Comparison of ENCODE assay signal across 25 mouse cellular contexts in the genomic region with DNA sequence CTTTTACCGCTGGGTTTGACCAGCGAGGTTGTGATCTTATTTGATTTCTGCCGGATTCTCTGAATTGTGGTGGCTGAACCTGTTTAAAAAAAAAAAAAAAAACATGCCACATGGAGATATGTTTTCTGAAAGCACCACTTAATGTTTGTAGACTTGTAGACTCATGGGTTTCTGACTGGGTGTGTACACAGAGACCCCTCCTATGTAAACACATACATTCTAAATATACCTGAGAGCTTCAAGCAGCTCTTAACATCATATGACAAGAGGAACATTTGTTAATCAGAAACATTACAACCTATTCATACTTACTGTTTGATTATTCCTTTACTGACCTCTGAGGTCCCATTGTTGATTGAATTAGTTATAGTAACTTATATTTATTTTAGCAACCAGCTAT. TPM values are rescaled to one million over a fixed set of nuclear protein-coding genes. Genes with fewer than 3 reads are reported as not detected.
DNase-seq lines count a peak whose midpoint lies in the region; ATAC-seq and TF ChIP-seq lines count a peak whose summit lies in the region.
"Had no signal": no experiment of that assay in that cellular context is flagged by ENCODE, and none has a peak within 500 bp of the region (broad histone marks: within the 10 kb centered on the region; RNA-seq: fewer than 3 reads in every experiment).

No protein-coding gene starts in this region.

- H3K9me3 ChIP-seq in lung, embryonic 14.5 days (ENCODE audit: low read depth, low read length): no peaks in the 10 kb centered on the region
- no peaks in the 10 kb centered on the region for H3K9me3 ChIP-seq in stomach, embryonic 14.5 days (ENCODE audit: control insufficient read depth, low read depth, low read length)
- no peaks in the 10 kb centered on the region for H3K9me3 ChIP-seq in stomach, embryonic 16.5 days (replicated peaks; ENCODE audit: control insufficient read depth, low read length)
- H3K9me3 ChIP-seq in kidney, embryonic 16.5 days (ENCODE audit: low read length): no peaks in the 10 kb centered on the region
- H3K9me3 ChIP-seq: embryonic facial prominence, embryonic 10.5 days; embryonic facial prominence, embryonic 12.5 days; forebrain, embryonic 13.5 days; forebrain, embryonic 15.5 days had no signal

- no peak overlapping the region for H3K4me3 ChIP-seq in lung, embryonic 14.5 days (ENCODE audit: low read depth, low read length)
- no peak overlapping the region for H3K4me3 ChIP-seq in stomach, embryonic 14.5 days (ENCODE audit: low read depth, low read length)
- no peak overlapping the region for H3K4me3 ChIP-seq in stomach, embryonic 16.5 days (replicated peaks; ENCODE audit: low read length)
- H3K4me3 ChIP-seq in layer of hippocampus, adult 2 months: no peak overlapping the region
- no peak overlapping the region for H3K4me3 ChIP-seq in kidney, embryonic 16.5 days (ENCODE audit: low read length)
- H3K4me3 ChIP-seq: embryonic facial prominence, embryonic 10.5 days; embryonic facial prominence, embryonic 12.5 days; forebrain, embryonic 13.5 days; forebrain, embryonic 15.5 days had no signal

- TF ChIP-seq CTCF in lung, embryonic 14.5 days (IDR thresholded peaks at IDR 0.05; ENCODE audit: low read depth): no peak
- no peak for TF ChIP-seq CTCF in layer of hippocampus, adult 2 months (conservative IDR thresholded peaks at IDR 0.05)

- no peaks in the 10 kb centered on the region for H3K27me3 ChIP-seq in lung, embryonic 14.5 days (ENCODE audit: insufficient read depth, low read length)
- H3K27me3 ChIP-seq in stomach, embryonic 14.5 days (ENCODE audit: control insufficient read depth, insufficient read depth, low read length): no peaks in the 10 kb centered on the region
- no peaks in the 10 kb centered on the region for H3K27me3 ChIP-seq in stomach, embryonic 16.5 days (ENCODE audit: control insufficient read depth, insufficient read depth, low read length)
- H3K27me3 ChIP-seq in kidney, embryonic 16.5 days (ENCODE audit: insufficient read depth, low read length): no peaks in the 10 kb centered on the region
- H3K27me3 ChIP-seq: CH12.LX; embryonic facial prominence, embryonic 12.5 days; forebrain, embryonic 13.5 days; forebrain, embryonic 15.5 days; Patski had no signal

- H3K27ac ChIP-seq in lung, embryonic 14.5 days (ENCODE audit: low read depth): no peak overlapping the region
- H3K27ac ChIP-seq in stomach, embryonic 14.5 days (ENCODE audit: low read length): no peak overlapping the region; the same call in 1 of the 2 replicates
- peak overlapping the region; percentile 94 for H3K27ac ChIP-seq in stomach, embryonic 16.5 days (ENCODE audit: low read length)
- no peak overlapping the region for H3K27ac ChIP-seq in layer of hippocampus, adult 2 months
- no peak overlapping the region for H3K27ac ChIP-seq in kidney, embryonic 16.5 days (ENCODE audit: low read length)
- H3K27ac ChIP-seq: embryonic facial prominence, embryonic 10.5 days; embryonic facial prominence, embryonic 12.5 days; forebrain, embryonic 13.5 days; forebrain, embryonic 15.5 days had no signal

- no peaks in the 10 kb centered on the region for H3K4me1 ChIP-seq in lung, embryonic 14.5 days (ENCODE audit: insufficient read depth)
- H3K4me1 ChIP-seq in stomach, embryonic 14.5 days (ENCODE audit: control insufficient read depth, insufficient read depth, low read length): no peaks in the 10 kb centered on the region
- no peaks in the 10 kb centered on the region for H3K4me1 ChIP-seq in stomach, embryonic 16.5 days (ENCODE audit: control insufficient read depth, insufficient read depth, low read length)
- peaks cover 7% of the 10 kb centered on the region; the same call in 1 of the 2 replicates for H3K4me1 ChIP-seq in kidney, embryonic 16.5 days (ENCODE audit: insufficient read depth, low read length)
- H3K4me1 ChIP-seq: embryonic facial prominence, embryonic 10.5 days; embryonic facial prominence, embryonic 12.5 days; forebrain, embryonic 13.5 days; forebrain, embryonic 15.5 days had no signal

- no peak overlapping the region for H3K4me2 ChIP-seq in lung, embryonic 14.5 days
- no peak overlapping the region for H3K4me2 ChIP-seq in stomach, embryonic 14.5 days (replicated peaks; ENCODE audit: low read depth, low read length)
- H3K4me2 ChIP-seq in stomach, embryonic 16.5 days (ENCODE audit: low read depth, low read length): no peak overlapping the region
- H3K4me2 ChIP-seq in kidney, embryonic 16.5 days (replicated peaks; ENCODE audit: low read depth, low read length): no peak overlapping the region
- H3K4me2 ChIP-seq: embryonic facial prominence, embryonic 12.5 days; forebrain, embryonic 13.5 days; forebrain, embryonic 15.5 days had no signal

- H3K9ac ChIP-seq in lung, embryonic 14.5 days: no peak overlapping the region
- H3K9ac ChIP-seq in stomach, embryonic 14.5 days (replicated peaks; ENCODE audit: low read depth, low read length): no peak overlapping the region
- H3K9ac ChIP-seq in stomach, embryonic 16.5 days (ENCODE audit: low read length): no peak overlapping the region
- H3K9ac ChIP-seq in kidney, embryonic 16.5 days (replicated peaks; ENCODE audit: low read length): no peak overlapping the region
- H3K9ac ChIP-seq: embryonic facial prominence, embryonic 12.5 days; forebrain, embryonic 13.5 days; forebrain, embryonic 15.5 days had no signal

- H3K36me3 ChIP-seq in lung, embryonic 14.5 days (ENCODE audit: insufficient read depth): no peaks in the 10 kb centered on the region
- no peaks in the 10 kb centered on the region for H3K36me3 ChIP-seq in stomach, embryonic 14.5 days (ENCODE audit: control insufficient read depth, insufficient read depth, low read length)
- H3K36me3 ChIP-seq in stomach, embryonic 16.5 days (ENCODE audit: control insufficient read depth, insufficient read depth, low read length): no peaks in the 10 kb centered on the region
- no peaks in the 10 kb centered on the region for H3K36me3 ChIP-seq in kidney, embryonic 16.5 days (ENCODE audit: insufficient read depth, low read length)
- H3K36me3 ChIP-seq: embryonic facial prominence, embryonic 10.5 days; embryonic facial prominence, embryonic 12.5 days; forebrain, embryonic 15.5 days; G1E had no signal

- 64% methylated on average over 3 of the region's 3 CpGs for WGBS in lung, embryonic 14.5 days
- WGBS in stomach, embryonic 14.5 days: 60% methylated on average over 3 of the region's 3 CpGs
- 47% methylated on average over 3 of the region's 3 CpGs for WGBS in stomach, embryonic 16.5 days
- WGBS in kidney, embryonic 16.5 days: 79% methylated on average over 3 of the region's 3 CpGs

- ATAC-seq in lung, embryonic 14.5 days (ENCODE audit: insufficient read depth): peak; percentile 41; the same call in 1 of the 2 replicates
- ATAC-seq in stomach, embryonic 14.5 days (ENCODE audit: insufficient number of reproducible peaks, insufficient read depth, low FRiP score, low read depth): peak; percentile 96
- peak; percentile 92 for ATAC-seq in stomach, embryonic 16.5 days (ENCODE audit: insufficient read depth, low FRiP score)
- ATAC-seq in kidney, embryonic 16.5 days (ENCODE audit: low FRiP score, low TSS enrichment): no peak
- ATAC-seq: activated CD4-positive, CD25-positive, alpha-beta regulatory T cell, adult 4 months; CD4-positive, CD25-positive, alpha-beta regulatory T cell, adult 4 months; forebrain, embryonic 13.5 days; forebrain, embryonic 15.5 days; Patski had no signal

- no peak for DNase-seq in lung, embryonic 14.5 days
- no peak for DNase-seq in lung, postnatal 4 days
- DNase-seq in layer of hippocampus, adult 2 months (ENCODE audit: low spot score in 2 of 2): no peak
- DNase-seq in spleen, adult 18-20 months: no peak
- DNase-seq: adrenal gland, adult 8-10 months; adrenal gland, postnatal 14 days; adrenal gland, postnatal 36 days; B cell, adult 2 months; cerebellum, adult 11-12 months; cerebellum, adult 2 months; cerebellum, adult 9-10 months; cerebellum, postnatal 10 days; cerebellum, postnatal 25 days had no signal

RNA-seq across cellular contexts. Expression of a gene that starts 38.1 kb away (rescaled TPM):
- polyA plus RNA-seq in lung, embryonic 14.5 days (2014; fragmentation: Nextera tagmentation; extraction: Ambion mirVana): 15.7 and 16.3 TPM in 2 replicates
- 97.2 and 109 TPM in 2 replicates for polyA plus RNA-seq in stomach, embryonic 14.5 days (2014; fragmentation: Nextera tagmentation; extraction: Ambion mirVana)
- 81.0 and 91.9 TPM in 2 replicates for polyA plus RNA-seq in stomach, embryonic 16.5 days (2015; fragmentation: Nextera tagmentation; extraction: Ambion mirVana)
- 1 to 10 TPM; 6.7 to 7.4 TPM for total RNA-seq in layer of hippocampus, adult 2 months (2021)
- polyA plus RNA-seq in kidney, embryonic 16.5 days (2015; fragmentation: Nextera tagmentation; extraction: Ambion mirVana): 6.3 and 8.1 TPM in 2 replicates
- polyA plus RNA-seq: activated CD4-positive, CD25-positive, alpha-beta regulatory T cell, adult 4 months; G1E had no signal
